Mouse (Mus musculus): ENCODE data around the gene Efna5.

DNA sequence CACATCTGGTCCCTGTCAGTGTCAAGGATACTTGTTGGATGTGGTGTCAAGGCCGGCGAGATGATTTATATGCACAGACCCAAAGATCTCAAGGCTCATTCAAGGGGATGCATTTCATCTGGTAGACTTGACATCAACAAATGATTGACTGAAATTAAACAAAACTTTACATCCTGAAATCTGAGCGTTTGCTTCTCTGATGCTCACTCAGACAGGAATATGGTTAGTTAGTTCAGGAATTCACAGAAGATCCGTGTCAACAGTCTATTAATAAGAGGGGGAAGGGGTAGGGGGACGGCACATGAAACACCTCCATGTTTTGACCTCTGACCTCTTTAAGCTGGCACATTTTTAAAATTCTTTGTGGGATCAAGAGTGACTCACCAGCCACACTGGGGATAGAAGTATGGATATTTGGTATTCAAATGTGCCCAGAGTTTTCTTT lies 205.3 kb downstream of the Efna5 start:
- TF ChIP-seq CTCF (IDR thresholded peaks at IDR 0.05; ENCODE audit: extremely low read depth, insufficient read length, insufficient replicate concordance, low read depth, low read length) (no peak), POLR2A (IDR thresholded peaks at IDR 0.05; ENCODE audit: low read depth, low read length) (no peak)
